Mouse (Mus musculus) thymus, postnatal 10 days (tissue): Measurements from ENCODE around the gene Pi4ka.
"Not testable (repeated sequence)": the region's sequence is repeated elsewhere in the genome, so short reads cannot be mapped to it uniquely, and the experiment has no call there.

Experiments used
- DNase-seq, 2 experiments: peaks; one replicate each; pipeline ENCODE4 v3.0.0; 2021; ENCODE audit warnings: low spot score in 2 of 2

Pi4ka gene

DNA sequence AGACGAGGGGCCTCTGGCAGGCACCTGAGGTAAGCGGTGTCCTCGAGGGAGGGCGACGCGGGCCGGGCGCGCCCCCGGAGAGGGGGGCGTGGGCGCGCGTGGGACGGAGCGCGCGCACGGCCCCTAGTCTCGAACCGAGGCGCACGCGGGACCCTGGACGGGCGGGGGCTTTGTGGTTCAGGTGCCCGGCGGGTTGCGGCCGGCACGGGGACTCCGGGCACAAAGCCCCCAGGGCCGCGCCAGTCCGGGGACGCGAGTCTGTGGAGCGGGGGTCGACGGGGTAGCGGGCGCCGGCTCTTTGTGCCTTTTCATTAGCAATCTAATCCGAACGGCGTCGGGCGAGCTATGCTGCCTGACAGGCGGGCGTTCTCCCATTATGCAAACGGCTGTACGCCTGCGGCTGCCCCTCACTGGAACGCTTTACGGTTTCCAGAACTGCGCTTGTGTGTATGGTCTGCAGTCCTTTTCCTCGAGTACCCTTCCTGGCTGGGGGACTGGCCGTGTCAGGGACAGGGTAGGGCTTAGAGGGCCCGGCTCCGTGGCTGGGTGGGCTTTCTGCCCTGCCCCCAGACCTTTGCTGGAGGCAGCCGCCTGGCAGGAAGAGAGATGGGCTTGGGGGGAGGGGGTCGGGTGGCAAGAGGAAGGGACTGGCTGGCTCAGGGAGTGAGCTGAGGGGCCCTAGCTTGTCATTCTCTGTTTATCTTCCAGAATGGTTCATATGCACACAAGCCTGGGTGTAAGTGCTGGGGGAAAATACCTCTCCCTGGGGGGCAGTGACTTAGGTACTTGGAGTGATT is 172.2 kb downstream of the Pi4ka start:
- peak; percentile 38 to 54 for DNase-seq

DNA sequence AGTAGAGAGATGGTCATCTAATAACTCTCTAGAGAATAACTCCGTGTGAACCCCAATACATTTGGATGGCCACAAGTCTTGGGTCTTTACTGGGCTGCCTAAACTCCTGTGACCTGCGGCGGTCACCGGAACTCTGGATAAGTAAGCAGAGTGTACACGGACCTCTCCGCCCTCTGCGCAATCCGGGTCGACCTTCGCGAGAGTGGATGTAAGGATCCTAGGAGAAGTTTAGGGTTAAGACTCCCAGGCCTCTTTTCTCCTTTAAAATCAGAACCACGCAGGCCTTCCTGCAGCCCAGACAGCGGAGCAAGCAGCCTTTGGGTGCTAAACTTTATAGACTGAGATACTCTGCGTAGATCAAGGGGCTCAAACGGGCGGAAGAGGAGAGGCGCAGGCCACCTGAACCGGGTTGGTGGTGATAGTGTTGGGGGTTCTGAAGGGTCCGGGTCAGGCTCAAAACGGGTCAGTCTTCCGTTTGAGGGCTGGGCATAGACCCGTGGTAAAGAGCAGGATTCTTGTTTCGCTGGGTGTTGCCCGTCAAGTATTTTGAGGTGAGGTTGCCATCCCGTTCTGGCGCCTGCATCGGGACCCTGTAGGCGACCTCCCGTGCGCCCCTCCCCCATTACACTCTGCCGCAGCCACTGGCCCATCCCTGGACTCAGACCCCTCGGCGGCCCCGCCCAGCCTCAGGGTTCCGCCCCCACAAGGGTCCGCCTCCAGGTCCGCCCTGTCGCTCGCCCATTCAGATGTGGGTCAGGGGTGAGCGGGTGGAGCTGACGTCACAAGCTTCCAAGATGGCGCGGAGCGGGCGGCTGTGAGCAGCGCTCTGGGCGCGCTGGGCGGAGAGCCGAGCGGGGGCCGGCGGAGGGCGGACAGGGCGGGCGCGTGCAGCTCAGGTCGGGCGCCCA is 173.1 kb downstream of the Pi4ka start, which contains the start of gene Hic2:
Gene Hic2, plus strand, starts transcription at position 779 of the 908 bp plus-strand sequence.
- DNase-seq = peak; percentile 85 to 86

DNA sequence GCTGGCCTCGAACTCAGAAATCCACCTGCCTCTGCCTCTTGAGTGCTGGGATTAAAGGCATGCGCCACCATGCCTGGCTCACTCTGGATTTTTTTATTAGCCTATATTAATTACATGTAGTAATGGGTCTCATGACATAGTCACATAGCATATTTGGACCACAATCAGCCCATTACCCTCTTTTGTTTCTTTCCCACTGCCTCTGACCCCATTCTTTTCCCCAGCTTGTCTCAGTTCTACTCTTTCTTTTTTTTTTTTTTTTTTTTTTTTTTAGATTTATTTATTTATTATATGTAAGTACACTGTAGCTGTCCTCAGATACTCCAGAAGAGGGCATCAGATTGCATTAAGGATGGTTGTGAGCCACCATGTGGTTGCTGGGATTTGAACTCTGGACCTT is 174.6 kb downstream of the Pi4ka start:
- not testable (repeated sequence) for DNase-seq
